Mouse (Mus musculus): ENCODE measurements around the gene Camk2g. TPM values are rescaled to one million over a fixed set of nuclear protein-coding genes. Genes with fewer than 3 reads are reported as not detected.

The Camk2g gene
- total and polyA plus RNA-seq, 3 experiments = 14.1 to 27.1 TPM; not detected in 1

DNA sequence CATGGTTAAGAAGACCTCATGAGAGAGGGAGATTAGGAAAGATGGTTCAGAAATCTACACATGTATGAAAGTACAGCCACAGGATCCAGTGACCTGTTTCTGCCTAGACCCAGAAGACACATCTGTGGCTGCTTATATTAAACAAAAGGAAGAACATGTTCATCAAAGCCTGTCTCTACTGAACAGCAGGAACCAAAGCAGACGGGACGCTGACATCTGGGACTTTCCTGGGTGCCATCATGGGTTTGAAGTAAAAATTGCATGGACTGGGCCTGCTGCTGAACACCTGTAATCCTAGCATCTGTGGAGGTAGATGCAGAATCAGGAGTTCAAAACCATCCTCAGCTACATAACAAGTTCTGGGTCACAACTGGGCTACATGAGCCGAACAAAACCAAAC is 34.6 kb upstream of the Camk2g start:
- no peak for DNase-seq (ENCODE audit: low read depth, low spot score)

DNA sequence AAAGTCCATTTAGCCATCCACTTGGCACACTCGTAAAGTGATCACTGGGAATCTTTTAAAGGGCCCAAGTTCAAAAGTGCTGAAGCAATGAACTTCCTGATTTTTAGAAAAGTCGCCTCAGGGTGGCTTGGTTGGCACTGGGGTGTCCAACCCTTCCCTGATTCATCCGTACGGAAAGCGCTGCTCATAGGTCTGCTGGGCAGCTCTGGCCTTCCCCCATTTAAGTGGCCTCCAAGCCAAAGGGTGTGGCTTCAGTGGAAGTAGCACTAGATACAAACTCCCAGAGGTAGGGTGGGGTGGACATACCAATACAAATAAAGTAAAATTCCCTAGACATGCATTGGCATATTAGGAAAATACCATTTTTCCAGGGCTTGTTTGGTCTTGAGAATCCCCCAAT is 33.6 kb upstream of the Camk2g start:
- no peaks in the 10 kb centered on the region for H3K79me2 ChIP-seq (ENCODE audit: control insufficient read depth, insufficient read depth, low read length, poor library complexity)
- peaks cover 2 to 8% of the 10 kb centered on the region in 2 experiments; a peak in 3 of 4 replicates for H3K4me1 ChIP-seq (ENCODE audit: control insufficient read depth in 1 of 2, insufficient read depth in 2 of 2, low read length in 2 of 2)
- H3K27ac ChIP-seq (ENCODE audit: control insufficient read depth, low read depth, low read length) = no peak overlapping the region

More for the DNA sequence above, 34.6 kb upstream of the Camk2g start:
- Histone ChIP-seq H3K4me3 (ENCODE audit: control insufficient read depth in 1 of 2, insufficient read depth in 1 of 2, low read depth in 2 of 2, low read length in 2 of 2) (no peak overlapping the region), H3K9ac (ENCODE audit: control insufficient read depth, low read depth, low read length, poor library complexity, severe bottlenecking) (no peak overlapping the region), H3K4me1 (ENCODE audit: control insufficient read depth in 1 of 2, insufficient read depth in 2 of 2, low read length in 2 of 2) (peaks cover 2 to 8% of the 10 kb centered on the region in 2 experiments; a peak in 3 of 4 replicates), H3K27me3 (ENCODE audit: control insufficient read depth in 1 of 2, insufficient read depth in 2 of 2, low read length in 2 of 2) (peaks cover 1 to 2% of the 10 kb centered on the region in 2 experiments; a peak in 3 of 4 replicates), H3K27ac (ENCODE audit: control insufficient read depth, low read depth, low read length) (no peak overlapping the region), H3K36me3 (ENCODE audit: control insufficient read depth in 1 of 2, insufficient read depth in 2 of 2, low read length in 2 of 2) (peaks cover 0 to 4% of the 10 kb centered on the region in 2 experiments; a peak in 1 of 4 replicates), H3K79me2 (ENCODE audit: control insufficient read depth, insufficient read depth, low read length, poor library complexity) (no peaks in the 10 kb centered on the region), H3K9me3 (replicated peaks; ENCODE audit: insufficient read depth, low read length) (no peaks in the 10 kb centered on the region)
- TF ChIP-seq CHD2 (IDR thresholded peaks at IDR 0.05; ENCODE audit: low read length) (no peak), MEF2A (IDR thresholded peaks at IDR 0.05; ENCODE audit: extremely low read depth, insufficient replicate concordance, low read depth, low read length, poor library complexity, severe bottlenecking) (no peak), HCFC1 (IDR thresholded peaks at IDR 0.05; ENCODE audit: low read depth, low read length) (no peak), ZC3H11A (IDR thresholded peaks at IDR 0.05; ENCODE audit: low read depth, low read length) (no peak), E2F4 (IDR thresholded peaks at IDR 0.05; ENCODE audit: borderline replicate concordance, low read depth, low read length) (no peak), ETS1 (IDR thresholded peaks at IDR 0.05; ENCODE audit: low read depth, low read length) (no peak), MAFK (IDR thresholded peaks at IDR 0.05; ENCODE audit: borderline replicate concordance, low read depth, low read length) (no peak), UBTF (IDR thresholded peaks at IDR 0.05; ENCODE audit: borderline replicate concordance, insufficient read depth, low read depth, low read length) (no peak), SIN3A (IDR thresholded peaks at IDR 0.05; ENCODE audit: low read length) (no peak), BHLHE40 (IDR thresholded peaks at IDR 0.05; ENCODE audit: borderline replicate concordance, low read depth, low read length) (no peak), ZNF384 (IDR thresholded peaks at IDR 0.05; ENCODE audit: low read depth, low read length) (no peak)

More for the DNA sequence above, 33.6 kb upstream of the Camk2g start:
- H3K9ac ChIP-seq (ENCODE audit: control insufficient read depth, low read depth, low read length, poor library complexity, severe bottlenecking) = no peak overlapping the region
- H3K36me3 ChIP-seq (ENCODE audit: control insufficient read depth in 1 of 2, insufficient read depth in 2 of 2, low read length in 2 of 2) = peaks cover 0 to 4% of the 10 kb centered on the region in 2 experiments; a peak in 1 of 4 replicates
- TF ChIP-seq HCFC1 (IDR thresholded peaks at IDR 0.05; ENCODE audit: low read depth, low read length) = no peak
- TF ChIP-seq MYC (IDR thresholded peaks at IDR 0.05; ENCODE audit: low read depth, low read length) = no peak
- TF ChIP-seq ZKSCAN1 (IDR thresholded peaks at IDR 0.05; ENCODE audit: low read depth, low read length) = no peak
- no peak for TF ChIP-seq MEF2A (IDR thresholded peaks at IDR 0.05; ENCODE audit: extremely low read depth, insufficient replicate concordance, low read depth, low read length, poor library complexity, severe bottlenecking)
- no peak for TF ChIP-seq JUND (IDR thresholded peaks at IDR 0.05; ENCODE audit: low read depth, low read length)
- TF ChIP-seq EP300 (IDR thresholded peaks at IDR 0.05; ENCODE audit: low read depth in 1 of 2, low read length in 2 of 2) = no peak
- no peak for TF ChIP-seq CHD2 (IDR thresholded peaks at IDR 0.05; ENCODE audit: low read length)
- no peak overlapping the region for H3K4me3 ChIP-seq (ENCODE audit: control insufficient read depth in 1 of 2, insufficient read depth in 1 of 2, low read depth in 2 of 2, low read length in 2 of 2)
- no peak for DNase-seq (ENCODE audit: low read depth, low spot score)
- H3K9me3 ChIP-seq (replicated peaks; ENCODE audit: insufficient read depth, low read length) = no peaks in the 10 kb centered on the region
- H3K27me3 ChIP-seq (ENCODE audit: control insufficient read depth in 1 of 2, insufficient read depth in 2 of 2, low read length in 2 of 2) = peaks cover 1 to 2% of the 10 kb centered on the region in 2 experiments; a peak in 3 of 4 replicates
